Mouse (Mus musculus): ENCODE results near the gene Ckm. TPM values are rescaled to one million over a fixed set of nuclear protein-coding genes. Genes with fewer than 3 reads are reported as not detected.
A peak's percentile ranks its signal among the peaks of the same experiment; 100 is the strongest.

Gene Ckm
- polyA plus RNA-seq, 1 experiment from 2014 or later: not detected

GRCm38 (mm10) chr7:19402535-19403112 is 2.0 kb upstream of the Ckm start:
- H3K27me3 ChIP-seq (replicated peaks; ENCODE audit: control insufficient read depth, insufficient read depth, low read length): peaks cover 44% of the 10 kb centered on the region
- no peak overlapping the region for H3K27ac ChIP-seq (ENCODE audit: low read depth, low read length)
- H3K9ac ChIP-seq (ENCODE audit: low read length): no peak overlapping the region
- H3K4me3 ChIP-seq (ENCODE audit: low read depth, low read length): no peak overlapping the region
- DNase-seq (ENCODE audit: low spot score) (no peak), ATAC-seq (no peak)
- no peaks in the 10 kb centered on the region for H3K36me3 ChIP-seq (ENCODE audit: control insufficient read depth, insufficient read depth, low read length)
- H3K4me1 ChIP-seq (ENCODE audit: control insufficient read depth, insufficient read depth, low read length): peaks cover 8% of the 10 kb centered on the region
- WGBS: 85% methylated on average over 9 of the region's 9 CpGs
- 0 out of 2 replicates have a peak, but pooled peaks cover 4% of the 10 kb centered on the region for H3K9me3 ChIP-seq (replicated peaks; ENCODE audit: control insufficient read depth, low read length)
- H3K4me2 ChIP-seq (ENCODE audit: low read length): no peak overlapping the region

GRCm38 (mm10) chr7:19403731-19404296 is 762 bp upstream of the Ckm start, which contains the start of gene Klc3:
Gene Klc3, minus strand, starts transcription at chr7:19404104.
- Histone ChIP-seq H3K36me3 (ENCODE audit: control insufficient read depth, insufficient read depth, low read length) (no peaks in the 10 kb centered on the region), H3K27ac (ENCODE audit: low read depth, low read length) (no peak within 1 kb of the TSS), H3K27me3 (replicated peaks; ENCODE audit: control insufficient read depth, insufficient read depth, low read length) (peaks cover 44% of the 10 kb centered on the region), H3K4me3 (ENCODE audit: low read depth, low read length) (peak within 1 kb of the TSS; percentile 49), H3K4me1 (ENCODE audit: control insufficient read depth, insufficient read depth, low read length) (peaks cover 8% of the 10 kb centered on the region), H3K9ac (ENCODE audit: low read length) (peak within 1 kb of the TSS; percentile 55), H3K9me3 (replicated peaks; ENCODE audit: control insufficient read depth, low read length) (0 out of 2 replicates have a peak, but pooled peaks cover 4% of the 10 kb centered on the region), H3K4me2 (ENCODE audit: low read length) (peak within 1 kb of the TSS; percentile 90)
- ATAC-seq (peak; percentile 30), DNase-seq (ENCODE audit: low spot score) (no peak)
- WGBS: under 1% methylated on average over 61 of the region's 62 CpGs

DNA sequence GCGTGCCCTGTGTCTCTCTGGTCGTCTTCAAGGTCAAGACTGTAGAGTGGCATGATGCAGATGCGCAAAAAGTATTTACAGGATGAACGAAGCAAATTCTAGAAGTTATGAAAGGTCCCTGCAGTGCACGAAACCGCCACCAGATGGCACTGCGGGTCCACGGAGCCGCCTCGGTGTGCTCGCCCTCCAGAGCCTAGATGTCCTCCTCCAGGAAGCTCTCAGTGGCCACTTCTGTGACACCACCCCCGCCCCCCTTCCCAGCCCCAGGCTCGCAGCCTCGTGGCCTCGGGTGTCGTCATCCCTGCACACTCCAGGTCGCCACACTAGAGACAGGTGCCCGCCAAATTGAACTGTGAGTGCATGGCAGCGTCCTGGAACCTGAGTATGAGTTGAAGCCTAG is 841 bp downstream of the Ckm start:
- ATAC-seq (peak; percentile 66), DNase-seq (ENCODE audit: low spot score) (peak; percentile 70)
- Histone ChIP-seq H3K9me3 (replicated peaks; ENCODE audit: control insufficient read depth, low read length) (0 out of 2 replicates have a peak, but pooled peaks cover 4% of the 10 kb centered on the region), H3K4me1 (ENCODE audit: control insufficient read depth, insufficient read depth, low read length) (peaks cover 4% of the 10 kb centered on the region; the same call in 1 of the 2 replicates), H3K9ac (ENCODE audit: low read length) (no peak overlapping the region), H3K27me3 (replicated peaks; ENCODE audit: control insufficient read depth, insufficient read depth, low read length) (peaks cover 38% of the 10 kb centered on the region), H3K4me3 (ENCODE audit: low read depth, low read length) (no peak overlapping the region), H3K36me3 (ENCODE audit: control insufficient read depth, insufficient read depth, low read length) (no peaks in the 10 kb centered on the region), H3K4me2 (ENCODE audit: low read length) (no peak overlapping the region), H3K27ac (ENCODE audit: low read depth, low read length) (no peak overlapping the region)
- 3% methylated on average over 19 of the region's 19 CpGs for WGBS

DNA sequence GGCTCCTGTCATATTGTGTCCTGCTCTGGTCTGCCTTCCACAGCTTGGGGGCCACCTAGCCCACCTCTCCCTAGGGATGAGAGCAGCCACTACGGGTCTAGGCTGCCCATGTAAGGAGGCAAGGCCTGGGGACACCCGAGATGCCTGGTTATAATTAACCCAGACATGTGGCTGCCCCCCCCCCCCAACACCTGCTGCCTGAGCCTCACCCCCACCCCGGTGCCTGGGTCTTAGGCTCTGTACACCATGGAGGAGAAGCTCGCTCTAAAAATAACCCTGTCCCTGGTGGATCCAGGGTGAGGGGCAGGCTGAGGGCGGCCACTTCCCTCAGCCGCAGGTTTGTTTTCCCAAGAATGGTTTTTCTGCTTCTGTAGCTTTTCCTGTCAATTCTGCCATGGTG is 5.2 kb downstream of the Ckm start:
- Histone ChIP-seq H3K27ac (ENCODE audit: low read depth, low read length) (no peak overlapping the region), H3K36me3 (ENCODE audit: control insufficient read depth, insufficient read depth, low read length) (no peaks in the 10 kb centered on the region), H3K9me3 (replicated peaks; ENCODE audit: control insufficient read depth, low read length) (no peaks in the 10 kb centered on the region), H3K9ac (ENCODE audit: low read length) (no peak overlapping the region), H3K4me3 (ENCODE audit: low read depth, low read length) (no peak overlapping the region), H3K4me1 (ENCODE audit: control insufficient read depth, insufficient read depth, low read length) (no peaks in the 10 kb centered on the region), H3K27me3 (replicated peaks; ENCODE audit: control insufficient read depth, insufficient read depth, low read length) (peaks cover 9% of the 10 kb centered on the region), H3K4me2 (ENCODE audit: low read length) (no peak overlapping the region)
- WGBS: 61% methylated on average over 6 of the region's 6 CpGs
- ATAC-seq: no peak
- DNase-seq (ENCODE audit: low spot score): no peak

DNA sequence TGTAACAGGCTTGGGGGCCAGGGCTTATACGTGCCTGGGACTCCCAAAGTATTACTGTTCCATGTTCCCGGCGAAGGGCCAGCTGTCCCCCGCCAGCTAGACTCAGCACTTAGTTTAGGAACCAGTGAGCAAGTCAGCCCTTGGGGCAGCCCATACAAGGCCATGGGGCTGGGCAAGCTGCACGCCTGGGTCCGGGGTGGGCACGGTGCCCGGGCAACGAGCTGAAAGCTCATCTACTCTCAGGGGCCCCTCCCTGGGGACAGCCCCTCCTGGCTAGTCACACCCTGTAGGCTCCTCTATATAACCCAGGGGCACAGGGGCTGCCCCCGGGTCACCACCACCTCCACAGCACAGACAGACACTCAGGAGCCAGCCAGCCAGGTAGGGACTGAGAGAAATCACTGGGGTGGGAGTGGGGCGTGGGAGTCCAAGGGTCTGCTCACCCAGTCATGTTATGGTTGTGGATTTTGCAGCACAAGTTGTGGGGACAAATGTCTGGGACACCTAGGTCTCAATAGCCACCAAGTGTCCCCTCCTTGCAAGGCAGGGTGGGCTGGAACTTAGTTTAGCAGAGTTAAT is 6.3 kb downstream of the Ckm start:
- ATAC-seq: no peak
- no peak for DNase-seq (ENCODE audit: low spot score)
- 77% methylated on average over 11 of the region's 11 CpGs for WGBS

GRCm38 (mm10) chr7:19411783-19412182 is 7.2 kb downstream of the Ckm start:
- H3K4me2 ChIP-seq (ENCODE audit: low read length): no peak overlapping the region
- WGBS: 88% methylated on average over 5 of the region's 5 CpGs
- ATAC-seq (no peak), DNase-seq (ENCODE audit: low spot score) (no peak)
- H3K4me3 ChIP-seq (ENCODE audit: low read depth, low read length): no peak overlapping the region
- no peaks in the 10 kb centered on the region for H3K9me3 ChIP-seq (replicated peaks; ENCODE audit: control insufficient read depth, low read length)
- 0 out of 2 replicates have a peak, but pooled peaks cover 3% of the 10 kb centered on the region for H3K27me3 ChIP-seq (replicated peaks; ENCODE audit: control insufficient read depth, insufficient read depth, low read length)
- no peaks in the 10 kb centered on the region for H3K4me1 ChIP-seq (ENCODE audit: control insufficient read depth, insufficient read depth, low read length)
- H3K36me3 ChIP-seq (ENCODE audit: control insufficient read depth, insufficient read depth, low read length): no peaks in the 10 kb centered on the region
- no peak overlapping the region for H3K27ac ChIP-seq (ENCODE audit: low read depth, low read length)
- H3K9ac ChIP-seq (ENCODE audit: low read length): no peak overlapping the region

More for the DNA sequence above, 6.3 kb downstream of the Ckm start:
- no peaks in the 10 kb centered on the region for H3K4me1 ChIP-seq (ENCODE audit: control insufficient read depth, insufficient read depth, low read length)
- no peak overlapping the region for H3K4me2 ChIP-seq (ENCODE audit: low read length)
- no peaks in the 10 kb centered on the region for H3K36me3 ChIP-seq (ENCODE audit: control insufficient read depth, insufficient read depth, low read length)
- H3K9ac ChIP-seq (ENCODE audit: low read length): no peak overlapping the region
- no peak overlapping the region for H3K27ac ChIP-seq (ENCODE audit: low read depth, low read length)
- H3K4me3 ChIP-seq (ENCODE audit: low read depth, low read length): no peak overlapping the region
- H3K9me3 ChIP-seq (replicated peaks; ENCODE audit: control insufficient read depth, low read length): no peaks in the 10 kb centered on the region
- 0 out of 2 replicates have a peak, but pooled peaks cover 4% of the 10 kb centered on the region for H3K27me3 ChIP-seq (replicated peaks; ENCODE audit: control insufficient read depth, insufficient read depth, low read length)

DNA sequence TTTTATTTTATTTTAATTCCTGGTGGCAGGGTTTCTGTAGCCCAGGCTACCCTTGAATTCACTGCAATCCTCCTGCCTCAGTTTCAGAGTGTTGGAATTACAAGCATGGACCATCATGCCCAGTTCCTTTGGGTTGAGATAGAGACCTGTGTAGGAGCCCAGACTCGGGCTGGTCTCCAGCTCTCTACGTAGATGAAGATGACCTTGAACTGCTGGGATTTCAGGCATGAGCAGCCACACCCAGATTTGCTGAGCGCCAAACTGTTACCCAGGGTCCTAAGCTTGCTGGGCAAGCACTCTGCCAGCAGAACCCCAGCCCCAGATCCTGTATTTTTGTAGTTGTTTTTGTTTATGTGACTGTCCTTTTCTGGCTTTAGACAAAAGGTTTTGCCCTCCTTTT is 8.9 kb downstream of the Ckm start:
- ATAC-seq: no peak
- Histone ChIP-seq H3K27me3 (replicated peaks; ENCODE audit: control insufficient read depth, insufficient read depth, low read length) (no peaks in the 10 kb centered on the region), H3K4me2 (ENCODE audit: low read length) (no peak overlapping the region), H3K9me3 (replicated peaks; ENCODE audit: control insufficient read depth, low read length) (no peaks in the 10 kb centered on the region), H3K9ac (ENCODE audit: low read length) (no peak overlapping the region), H3K4me1 (ENCODE audit: control insufficient read depth, insufficient read depth, low read length) (no peaks in the 10 kb centered on the region), H3K36me3 (ENCODE audit: control insufficient read depth, insufficient read depth, low read length) (no peaks in the 10 kb centered on the region), H3K4me3 (ENCODE audit: low read depth, low read length) (no peak overlapping the region), H3K27ac (ENCODE audit: low read depth, low read length) (no peak overlapping the region)
- no peak for DNase-seq (ENCODE audit: low spot score)
- WGBS: 81% methylated on average over 3 of the region's 3 CpGs

DNA sequence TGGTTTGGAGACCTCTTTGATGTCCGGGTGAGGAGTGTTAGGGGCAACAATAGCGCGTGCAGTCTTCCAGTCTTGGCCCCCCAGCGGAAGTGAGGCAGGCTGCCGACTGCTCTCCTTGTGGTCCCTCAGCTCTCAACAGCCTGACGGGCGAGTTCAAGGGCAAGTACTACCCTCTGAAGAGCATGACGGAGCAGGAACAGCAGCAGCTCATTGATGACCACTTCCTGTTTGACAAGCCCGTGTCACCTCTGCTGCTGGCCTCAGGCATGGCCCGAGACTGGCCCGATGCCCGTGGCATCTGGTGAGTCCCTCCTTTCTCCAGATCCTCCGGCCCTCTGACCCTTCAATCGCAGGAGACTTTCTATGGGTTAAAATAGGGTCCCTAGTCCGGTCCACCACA is 12.0 kb downstream of the Ckm start:
- no peak overlapping the region for H3K27ac ChIP-seq (ENCODE audit: low read depth, low read length)
- no peak overlapping the region for H3K9ac ChIP-seq (ENCODE audit: low read length)
- H3K36me3 ChIP-seq (ENCODE audit: control insufficient read depth, insufficient read depth, low read length): no peaks in the 10 kb centered on the region
- DNase-seq (ENCODE audit: low spot score) (no peak), ATAC-seq (no peak)
- no peak overlapping the region for H3K4me2 ChIP-seq (ENCODE audit: low read length)
- H3K9me3 ChIP-seq (replicated peaks; ENCODE audit: control insufficient read depth, low read length): no peaks in the 10 kb centered on the region
- no peak overlapping the region for H3K4me3 ChIP-seq (ENCODE audit: low read depth, low read length)
- H3K4me1 ChIP-seq (ENCODE audit: control insufficient read depth, insufficient read depth, low read length): no peaks in the 10 kb centered on the region
- peaks cover 19% of the 10 kb centered on the region for H3K27me3 ChIP-seq (replicated peaks; ENCODE audit: control insufficient read depth, insufficient read depth, low read length)
- WGBS: 82% methylated on average over 15 of the region's 15 CpGs

- Histone ChIP-seq H3K4me3 (ENCODE audit: low read depth, low read length) (no peak overlapping the region), H3K9ac (ENCODE audit: low read length) (no peak overlapping the region), H3K4me1 (ENCODE audit: control insufficient read depth, insufficient read depth, low read length) (no peaks in the 10 kb centered on the region), H3K4me2 (ENCODE audit: low read length) (no peak overlapping the region), H3K27ac (ENCODE audit: low read depth, low read length) (no peak overlapping the region), H3K36me3 (ENCODE audit: control insufficient read depth, insufficient read depth, low read length) (peaks cover 3% of the 10 kb centered on the region; the same call in 1 of the 2 replicates), H3K27me3 (replicated peaks; ENCODE audit: control insufficient read depth, insufficient read depth, low read length) (peaks cover 19% of the 10 kb centered on the region), H3K9me3 (replicated peaks; ENCODE audit: control insufficient read depth, low read length) (no peaks in the 10 kb centered on the region)
- WGBS: 5% methylated on average over 28 of the region's 28 CpGs
- ATAC-seq (no peak), DNase-seq (ENCODE audit: low spot score) (no peak)
These were observed 15.5 kb downstream of the Ckm start for GRCm38 (mm10) chr7:19420121-19420520.
